Mouse (Mus musculus) lung, adult 2 months (tissue): Measurements from ENCODE around the gene Mrpl23.

ENCODE experiments used
- CTCF ChIP-seq: fragments of 200-500 bp; IDR thresholded peaks from 2 replicates; pipeline ENCODE4 v1.5.1; 2011; ENCODE audit warnings: mild to moderate bottlenecking, low read length, control low read depth; ENCODE audit not compliant: insufficient read depth
- POLR2A ChIP-seq: fragments of 200-500 bp; IDR thresholded peaks from 2 replicates; pipeline ENCODE4 v1.6.1; 2011; ENCODE audit warnings: low read depth, mild to moderate bottlenecking, control low read depth, low read length, borderline replicate concordance; ENCODE audit errors: extremely low read depth

GRCm38 (mm10) chr7:142561856-142562404, 29.4 kb downstream of the Mrpl23 start:
- TF ChIP-seq POLR2A (no peak), CTCF (no peak)
